Mouse (Mus musculus): ENCODE measurements around the gene Prr5. TPM values are rescaled to one million over a fixed set of nuclear protein-coding genes. Genes with fewer than 3 reads are reported as not detected.

Prr5 gene
- total RNA-seq, 4 experiments from 2014 or later: 4.8 to 8.3 (median 6.0) TPM

Other genes with a start within 250 kb of the Prr5 start
- gene Shisal1, start 222.5 kb upstream of the Prr5 start, total RNA-seq (2022): 1 to 10 TPM; 1.4 to 3.1 (median 2.2) TPM
- gene Rtl6, start 111.8 kb upstream of the Prr5 start, total RNA-seq (2022): 1 to 10 TPM; 8.0 to 9.9 (median 8.6) TPM
- gene Arhgap8, start 50.4 kb downstream of the Prr5 start, total RNA-seq (2022): 1 to 10 TPM in 3 of 4 experiments, under 1 TPM in 1; 0.64 to 2.6 (median 1.9) TPM
- gene Phf21b, start 186.4 kb downstream of the Prr5 start, total RNA-seq (2022): 1 to 10 TPM; 4.4 to 5.7 (median 4.9) TPM